25 mouse cellular contexts compared by ENCODE assay signal in genomic region chr6:87092476-87092875, GRCm38 (mm10). TPM values are rescaled to one million over a fixed set of nuclear protein-coding genes. Genes with fewer than 3 reads are reported as not detected.
"Had no signal": no experiment of that assay in that cellular context is flagged by ENCODE, and none has a peak within 500 bp of the region (broad histone marks: within the 10 kb centered on the region; RNA-seq: fewer than 3 reads in every experiment).

No protein-coding gene starts in this region.

- H3K27ac ChIP-seq: limb, embryonic 12.5 days; limb, embryonic 15.5 days; lung, embryonic 15.5 days; midbrain, embryonic 13.5 days; neural tube, embryonic 13.5 days; stomach, embryonic 15.5 days had no signal

- H3K4me2 ChIP-seq: limb, embryonic 12.5 days; limb, embryonic 15.5 days; lung, embryonic 15.5 days; midbrain, embryonic 13.5 days; neural tube, embryonic 13.5 days; stomach, embryonic 15.5 days had no signal

- DNase-seq: kidney, adult 18-20 months; kidney, adult 9 months; kidney, postnatal 14 days; kidney, postnatal 4 days; left cerebral cortex, postnatal 4 days; lung, adult 18-20 months; lung, postnatal 10 days; lung, postnatal 36 days; retina, postnatal 1 day; right cerebral cortex, postnatal 25 days; spleen, adult 18-20 months; thymus, adult 18-20 months; thymus, postnatal 4 days had no signal

- H3K9me3 ChIP-seq: limb, embryonic 12.5 days; limb, embryonic 15.5 days; lung, embryonic 15.5 days; midbrain, embryonic 13.5 days; neural tube, embryonic 13.5 days; stomach, embryonic 15.5 days had no signal

- H3K4me3 ChIP-seq: limb, embryonic 12.5 days; limb, embryonic 15.5 days; lung, embryonic 15.5 days; midbrain, embryonic 13.5 days; myocyte; neural tube, embryonic 13.5 days; stomach, embryonic 15.5 days had no signal

- H3K9ac ChIP-seq: limb, embryonic 12.5 days; limb, embryonic 15.5 days; lung, embryonic 15.5 days; midbrain, embryonic 13.5 days; neural tube, embryonic 13.5 days; stomach, embryonic 15.5 days had no signal

- H3K27me3 ChIP-seq: limb, embryonic 12.5 days; limb, embryonic 15.5 days; lung, embryonic 15.5 days; midbrain, embryonic 13.5 days; neural tube, embryonic 13.5 days; stomach, embryonic 15.5 days had no signal

- ATAC-seq: intestine, embryonic 16.5 days; midbrain, embryonic 13.5 days; midbrain, embryonic 16.5 days had no signal

- H3K4me1 ChIP-seq: limb, embryonic 12.5 days; lung, embryonic 15.5 days; midbrain, embryonic 13.5 days; stomach, embryonic 15.5 days had no signal

RNA-seq across cellular contexts. Expression of gene D6Ertd527e, which starts 12.1 kb away (rescaled TPM):
- total RNA-seq: layer of hippocampus, adult 18-20 months; layer of hippocampus, postnatal 14 days; left cerebral cortex, postnatal 14 days had no signal
